Mouse (Mus musculus) mouse embryonic stem cell (cell line): ENCODE data around the gene Fgfr2.

Experiments
- in situ Hi-C, 2 experiments: fragments of 300-500 bp; cut with MboI; formaldehyde crosslinking; loops; 1 replicate in 1 of 2; 3 replicates in 1 of 2; pipeline ENCODE4 v1.14.3; 2019 to 2020; ENCODE audit warnings: low sequenced_read_pairs in 2 of 2, low pct_unique_long_range_greater_than_20kb in 1 of 2, mixed read lengths in 1 of 2; ENCODE audit not compliant: unreplicated experiment in 1 of 2

Fgfr2 gene

DNA sequence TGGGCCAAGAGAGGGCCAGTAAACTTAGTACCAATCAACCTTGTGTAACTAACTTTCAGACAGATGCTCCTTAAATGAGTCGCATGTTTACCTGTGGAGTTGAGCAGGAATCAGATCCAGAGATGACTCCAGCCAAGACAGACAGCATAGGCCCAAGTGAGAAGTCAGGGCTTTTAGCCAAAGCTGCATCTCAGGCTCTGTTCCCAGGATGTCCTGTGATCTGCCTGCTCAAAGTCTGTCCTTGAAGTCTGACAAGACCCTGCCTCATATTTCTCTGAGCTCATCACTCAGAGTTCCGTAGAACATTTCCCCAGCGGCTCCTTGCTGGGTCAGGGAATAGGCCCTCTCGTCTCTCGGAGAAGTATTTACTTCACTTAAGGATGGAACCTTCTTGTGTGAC, 2472.5 kb downstream of the Fgfr2 start:
- in situ Hi-C loops = no loop called here

DNA sequence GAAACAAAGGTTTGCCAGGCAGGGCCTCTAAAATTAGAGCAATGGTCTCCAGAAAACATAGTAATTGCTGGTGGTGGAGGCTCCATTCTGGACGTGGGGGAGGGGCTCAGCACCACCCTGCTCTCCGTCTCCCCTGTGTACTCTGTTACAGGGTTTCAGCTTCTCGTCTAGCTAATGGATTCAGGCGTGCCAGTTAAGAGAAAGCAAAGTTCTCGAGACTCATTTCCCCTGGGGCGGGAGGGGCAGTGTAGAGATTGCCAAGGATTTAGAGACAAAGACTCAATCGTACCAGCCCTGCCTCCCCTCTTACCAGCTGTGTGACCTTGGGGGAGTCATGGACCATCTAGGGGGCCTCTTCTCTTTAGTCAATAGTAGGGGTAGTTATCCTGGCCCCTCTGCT, 2473.9 kb downstream of the Fgfr2 start:
- in situ Hi-C loops = no loop called here

DNA sequence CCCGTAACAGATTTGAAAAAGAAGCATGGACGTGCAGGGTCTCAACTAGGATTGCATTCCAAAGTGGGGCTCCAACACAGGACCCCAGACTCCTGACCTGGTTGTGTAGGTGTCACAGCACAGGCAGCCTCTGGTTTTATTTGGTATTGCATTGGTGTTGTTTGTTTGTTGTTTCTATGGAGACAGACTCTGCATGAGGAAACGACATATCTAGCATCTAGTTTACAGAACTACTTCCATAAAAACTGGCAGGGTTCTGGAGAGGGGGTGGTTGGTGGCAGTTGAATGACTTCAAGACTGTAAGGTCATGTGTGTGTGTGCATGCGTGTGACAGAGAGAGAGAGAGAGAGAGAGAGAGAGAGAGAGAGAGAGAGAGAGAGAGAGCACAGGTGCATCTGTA, 2475.1 kb downstream of the Fgfr2 start:
- in situ Hi-C loops = no loop called here

DNA sequence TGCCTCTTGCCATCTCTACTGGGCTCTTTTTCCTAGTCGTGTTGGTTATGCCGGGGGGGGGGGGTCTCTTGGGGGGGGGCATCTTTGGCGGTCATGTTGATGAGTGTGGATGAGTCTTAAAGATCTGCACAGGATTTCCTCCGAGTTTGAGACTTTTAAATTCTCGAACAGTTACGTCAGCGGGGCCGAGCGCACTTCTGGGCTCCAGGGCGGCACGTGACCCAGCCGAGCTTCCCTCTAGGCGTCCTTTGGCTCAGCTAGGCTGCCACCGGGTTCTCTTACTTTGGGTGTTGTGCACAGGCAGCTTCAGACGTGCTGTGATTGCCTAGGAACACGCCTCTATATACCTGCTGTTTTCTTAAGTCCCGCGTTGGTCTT, 2476.4 kb downstream of the Fgfr2 start:
- in situ Hi-C loops = no loop called here

DNA sequence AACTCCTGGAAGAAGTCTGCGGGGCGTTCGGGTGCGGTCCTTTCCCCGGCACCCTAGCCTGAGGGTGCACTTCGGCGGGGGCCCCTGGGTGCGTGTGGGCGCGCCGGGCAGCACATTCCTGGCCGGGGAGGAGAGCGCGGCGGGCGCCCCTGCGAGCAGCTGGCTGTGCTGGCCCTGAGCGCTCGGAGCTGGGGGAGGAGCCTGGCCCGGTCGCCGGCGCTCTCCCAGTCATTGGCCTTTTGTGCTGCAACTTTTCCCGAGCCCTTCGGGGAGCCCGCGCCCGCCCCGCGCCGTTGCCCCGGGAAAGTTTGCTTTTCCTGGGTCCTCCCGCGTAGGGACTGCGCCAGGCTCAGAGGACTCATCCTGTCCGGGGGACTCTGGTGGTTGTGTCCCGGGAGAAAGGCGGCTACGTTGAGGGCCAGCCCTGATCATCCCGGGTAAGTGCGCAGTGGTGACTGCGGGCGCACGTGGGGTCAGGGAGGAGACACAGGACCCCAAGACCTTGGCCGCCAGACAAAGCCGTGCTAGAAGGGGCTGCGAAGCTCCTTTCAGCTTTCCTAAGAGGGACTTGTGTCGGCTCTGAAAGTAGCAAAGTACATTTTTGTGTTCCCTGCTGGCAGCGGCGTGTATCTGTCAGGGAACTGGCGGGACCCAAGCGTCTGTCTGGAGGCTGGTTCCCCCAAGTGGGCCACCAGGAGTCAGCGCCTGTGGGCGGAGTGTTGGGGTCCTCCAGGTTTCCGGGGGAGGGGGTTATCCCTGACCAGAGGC, 2477.0 kb downstream of the Fgfr2 start:
- in situ Hi-C loops = no loop called here

DNA sequence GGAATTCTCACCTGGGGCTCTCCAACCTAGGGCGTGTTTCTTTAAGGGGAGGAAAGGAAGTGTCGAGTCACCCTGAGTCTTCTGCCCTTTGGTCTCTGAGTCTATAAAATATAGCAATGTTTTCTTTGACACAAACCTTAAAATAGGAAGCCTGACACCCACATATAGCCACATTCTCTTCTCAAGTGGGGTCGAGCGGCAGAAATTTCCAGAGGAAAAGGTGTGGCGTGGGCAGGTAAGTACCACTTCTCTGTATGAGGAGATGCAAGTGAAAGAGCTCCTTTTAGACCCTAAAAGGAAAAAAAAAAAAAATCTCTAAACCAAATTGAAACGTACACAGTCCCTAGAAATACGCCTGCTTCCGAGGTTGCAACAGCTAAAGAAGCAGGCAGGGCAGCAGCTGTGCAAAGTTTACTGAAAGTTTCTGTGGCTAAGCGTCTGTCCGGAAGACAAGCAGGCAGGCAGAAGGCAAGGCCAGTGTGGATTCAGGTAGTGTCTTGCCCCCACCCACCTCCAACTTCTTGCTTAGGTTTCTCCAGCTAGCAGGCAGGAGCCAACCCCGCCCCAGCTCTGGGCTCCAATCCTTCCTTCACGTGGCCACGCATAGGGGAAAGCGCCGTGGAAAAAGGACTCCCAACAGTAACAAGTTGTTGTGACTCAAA, 2477.7 kb downstream of the Fgfr2 start:
- in situ Hi-C loops = no loop called here

DNA sequence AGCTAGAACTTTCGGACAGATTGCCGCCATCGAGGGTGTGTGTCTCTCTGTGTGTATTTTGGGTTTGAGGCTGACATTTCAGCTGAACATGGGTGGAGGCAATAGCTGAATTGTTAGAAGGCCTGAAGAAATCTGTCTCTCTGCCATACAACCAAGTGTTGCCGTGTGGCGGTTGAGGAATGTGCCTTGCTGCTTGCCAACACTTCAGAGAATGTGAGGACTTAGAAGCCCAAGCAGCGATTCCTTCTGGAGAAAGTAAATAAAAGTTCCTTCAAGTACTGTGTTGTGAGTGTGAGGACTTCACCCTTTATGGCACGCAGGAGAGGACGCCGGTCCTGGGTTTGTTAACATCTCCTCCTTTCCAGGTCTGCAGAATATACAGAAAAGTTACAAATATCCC, 2482.5 kb downstream of the Fgfr2 start:
- in situ Hi-C loops = no loop called here

DNA sequence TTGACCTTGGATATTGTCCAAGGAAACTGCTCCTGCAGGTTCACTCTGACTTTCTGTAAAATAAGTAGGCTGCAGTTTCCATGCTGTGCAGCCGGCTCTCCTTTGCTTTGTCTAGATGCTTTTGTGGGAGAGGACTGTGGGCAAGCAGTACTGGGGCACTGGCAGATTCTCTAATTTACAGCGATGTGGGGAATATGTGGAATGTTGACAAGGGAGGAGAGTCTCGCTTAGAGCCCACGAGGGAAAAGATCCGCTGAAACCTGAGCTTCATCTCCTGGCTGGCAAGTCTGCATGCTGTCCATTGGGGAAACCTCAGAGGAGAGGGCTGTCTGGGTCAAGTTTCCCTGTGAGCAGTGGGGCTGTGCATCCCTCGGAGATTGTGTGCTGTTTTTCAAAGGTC, 2485.3 kb downstream of the Fgfr2 start:
- in situ Hi-C loops = no loop called here

DNA sequence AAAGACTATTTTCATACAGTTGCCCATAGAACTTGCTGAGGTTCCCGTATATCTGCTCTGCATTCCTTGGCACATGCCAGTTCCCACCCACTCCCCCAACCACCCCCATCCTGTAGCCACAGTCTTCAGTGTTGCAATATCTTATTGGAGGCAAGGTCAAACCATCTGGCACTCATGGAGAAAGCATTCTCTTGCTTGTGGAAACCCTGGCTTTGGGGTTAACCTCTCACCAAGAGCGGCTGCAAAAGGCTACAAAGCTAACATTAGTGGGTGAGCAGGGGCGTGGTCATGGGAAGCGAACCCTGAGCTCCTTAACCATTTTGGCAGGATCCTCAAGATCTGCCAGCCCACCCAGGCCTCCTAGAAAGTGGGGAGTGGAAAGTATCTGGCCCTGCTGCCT, 2486.2 kb downstream of the Fgfr2 start:
- in situ Hi-C loops = no loop called here

DNA sequence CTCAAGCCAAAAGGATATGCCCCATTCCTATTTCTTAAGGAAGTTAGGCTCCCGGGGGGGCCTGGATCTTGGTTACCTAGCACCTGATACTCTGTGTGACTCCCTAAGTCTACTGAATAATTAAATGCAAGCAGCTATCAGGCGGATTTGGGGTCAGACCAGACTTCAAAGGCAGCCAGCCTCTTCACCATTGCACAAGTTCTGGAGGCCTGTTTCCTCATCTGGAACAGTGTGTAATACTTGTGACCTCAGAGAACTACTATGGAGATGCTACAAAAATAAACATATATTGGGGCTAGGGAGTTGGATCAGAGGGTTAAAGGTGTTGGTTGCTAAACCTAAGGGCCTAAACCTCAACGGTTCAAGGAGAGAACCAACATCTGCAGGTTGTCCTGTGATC, 2486.9 kb downstream of the Fgfr2 start:
- in situ Hi-C loops = no loop called here

DNA sequence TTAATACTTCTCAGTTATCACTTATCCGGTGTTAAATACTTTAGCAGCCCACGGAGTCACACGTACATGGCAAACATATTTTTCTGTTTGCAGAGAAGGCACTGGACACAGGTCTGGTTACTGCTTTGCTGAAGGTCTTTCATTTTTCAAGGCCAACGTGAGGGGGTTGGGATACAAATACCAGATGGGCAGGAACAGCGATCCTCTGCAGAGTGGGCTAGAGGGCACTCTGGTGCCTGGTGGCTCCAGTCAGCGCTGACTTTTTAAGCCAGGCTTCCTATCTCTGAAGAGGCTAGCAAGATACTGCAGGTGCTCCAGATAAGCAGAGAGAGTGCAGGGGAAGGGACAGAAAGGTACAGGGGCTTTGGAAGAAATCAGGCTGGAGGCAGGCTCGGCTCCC, 2487.9 kb downstream of the Fgfr2 start:
- in situ Hi-C loops = no loop called here

DNA sequence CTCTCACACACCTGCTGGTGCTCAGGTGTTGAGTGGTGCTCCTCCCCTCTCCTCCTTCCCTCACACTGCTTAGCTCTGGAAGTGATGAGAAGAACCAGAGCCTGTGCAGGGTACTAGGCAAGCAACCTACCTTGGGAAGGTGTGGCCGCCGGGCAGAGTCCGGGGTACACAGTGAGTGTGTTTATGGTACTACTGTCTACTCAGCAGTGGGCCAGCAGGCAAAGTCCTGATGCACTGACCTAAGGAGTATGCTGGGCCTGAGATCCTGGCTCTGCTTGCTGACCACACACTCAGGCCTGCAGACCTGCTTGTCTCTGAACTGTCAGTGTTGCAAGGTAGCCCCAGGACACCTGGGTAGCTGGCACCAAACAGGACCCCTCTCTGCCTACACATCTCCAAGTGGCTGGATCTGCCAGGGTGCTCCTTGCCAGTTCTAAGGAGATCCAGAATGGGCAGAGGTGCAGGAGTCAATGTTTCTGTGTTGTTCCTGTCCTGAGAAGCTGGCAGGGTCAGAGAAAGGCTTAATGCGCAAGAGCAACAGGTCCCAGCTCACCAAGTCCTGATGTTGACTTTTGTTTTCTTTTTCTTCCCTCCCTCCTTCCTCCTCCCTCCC, 2488.8 kb downstream of the Fgfr2 start:
- in situ Hi-C loops = no loop called here

DNA sequence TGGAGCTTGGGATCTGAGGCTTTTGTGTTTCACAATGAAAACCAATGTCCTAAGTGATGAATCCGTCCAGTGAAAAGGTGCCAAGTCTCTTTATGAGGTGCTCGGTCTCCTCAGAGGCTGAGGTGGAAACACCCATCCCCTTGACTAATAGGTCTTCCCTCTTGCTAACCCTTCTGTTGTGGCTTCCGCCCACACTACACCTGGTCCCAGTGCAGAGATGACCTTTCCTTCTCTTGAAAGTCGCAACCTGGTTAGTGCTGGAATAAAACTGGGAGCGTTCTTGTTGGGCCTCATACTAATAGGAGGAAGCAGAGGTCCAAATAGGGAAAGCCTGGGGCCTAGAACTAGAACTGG, 2490.8 kb downstream of the Fgfr2 start:
- in situ Hi-C loops = no loop called here

DNA sequence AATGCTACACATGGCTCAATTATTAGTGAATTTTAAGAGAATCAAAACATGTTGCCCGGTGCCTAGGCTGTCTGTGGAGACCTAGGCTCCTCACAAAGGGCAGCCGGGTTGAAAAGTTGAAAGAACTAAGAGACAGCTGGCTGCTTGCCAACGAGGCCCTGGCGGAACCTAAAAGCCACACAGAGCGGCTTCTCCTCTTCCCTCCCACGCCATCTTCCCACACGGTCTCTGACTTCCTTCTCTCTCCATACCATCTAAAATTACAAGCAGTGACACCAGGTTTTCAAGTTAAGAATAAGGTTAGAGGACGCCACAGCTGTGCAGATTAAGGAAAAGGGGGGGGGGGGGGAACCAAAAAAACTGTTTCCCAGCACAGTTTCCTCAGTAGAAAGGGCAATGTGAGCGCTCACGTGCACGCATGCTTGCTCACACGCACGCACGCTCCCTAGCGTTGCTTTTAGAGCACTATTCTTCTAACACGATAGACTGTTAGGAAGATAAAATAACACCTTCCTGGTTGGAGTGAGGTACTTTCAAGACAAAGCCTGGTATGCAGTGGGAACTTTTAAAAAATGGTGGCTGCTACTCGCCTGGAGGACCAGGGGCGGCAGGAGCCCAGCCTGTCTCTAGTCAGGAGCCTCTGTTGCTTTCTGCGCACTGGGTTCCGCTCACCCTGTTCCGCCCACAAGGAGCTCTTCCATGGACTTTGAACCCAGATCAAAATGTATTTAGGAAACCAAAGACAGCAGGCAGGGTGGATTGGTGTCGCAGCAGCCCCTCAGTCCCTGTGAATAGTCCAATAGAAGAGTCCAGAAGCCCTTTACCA, 2491.4 kb downstream of the Fgfr2 start:
- in situ Hi-C loops = no loop called here

DNA sequence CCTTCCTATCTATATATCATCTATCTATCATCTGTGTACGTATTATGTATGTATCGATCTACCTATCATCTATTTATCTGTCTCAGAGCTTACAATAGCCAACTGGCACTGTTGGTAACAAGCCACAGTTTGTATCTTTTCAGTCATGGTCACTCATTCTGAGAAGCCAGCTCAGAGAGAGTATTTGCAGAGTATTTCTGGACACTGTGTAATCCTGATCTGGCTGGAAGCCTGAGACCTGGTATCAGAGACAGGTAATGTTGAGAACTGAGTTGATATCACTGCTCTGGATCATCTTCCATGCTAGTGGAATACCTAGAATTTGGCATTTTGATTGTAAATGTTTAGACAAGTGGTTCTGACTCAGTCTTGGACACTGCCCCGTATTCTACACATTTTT, 2492.2 kb downstream of the Fgfr2 start:
- in situ Hi-C loops = no loop called here

DNA sequence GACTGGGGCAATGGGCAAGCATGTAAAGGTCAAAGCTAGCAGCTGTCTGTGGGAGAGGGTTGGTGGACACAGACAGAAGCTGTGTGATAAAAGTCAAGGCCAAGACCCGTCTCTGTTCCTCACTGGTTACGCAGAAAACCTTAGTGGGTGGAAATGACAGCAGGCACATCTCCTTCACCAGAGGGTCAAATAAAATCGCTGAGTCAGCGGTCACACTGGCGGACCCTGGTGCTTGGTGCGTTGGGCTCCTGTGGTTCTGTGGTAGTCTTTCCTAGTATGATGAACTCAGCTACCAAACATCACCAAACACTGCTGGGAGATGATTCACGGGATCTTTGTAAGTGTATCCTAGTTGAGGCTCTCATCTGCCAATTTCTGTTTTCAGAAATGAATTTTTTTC, 2493.2 kb downstream of the Fgfr2 start:
- in situ Hi-C loops = no loop called here

DNA sequence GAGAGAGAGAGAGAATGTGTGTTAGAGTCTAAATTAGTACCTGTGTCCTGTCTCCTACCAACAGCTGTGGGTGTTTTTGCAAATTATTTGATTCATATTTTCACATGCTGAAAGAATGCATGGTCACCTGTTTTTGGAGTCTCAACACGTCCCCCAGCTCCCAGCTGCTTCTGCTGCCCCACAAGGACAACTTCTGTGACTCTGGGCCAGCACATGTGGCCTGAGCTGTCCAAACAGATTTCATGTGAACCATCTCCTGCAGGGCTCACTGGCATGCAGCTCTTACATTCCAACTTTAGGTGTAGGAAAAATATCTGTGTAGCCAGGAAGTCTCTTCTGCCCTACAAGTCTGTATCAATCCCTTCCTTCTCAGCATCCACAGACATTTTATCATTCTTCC, 2494.5 kb downstream of the Fgfr2 start:
- in situ Hi-C loops = no loop called here

DNA sequence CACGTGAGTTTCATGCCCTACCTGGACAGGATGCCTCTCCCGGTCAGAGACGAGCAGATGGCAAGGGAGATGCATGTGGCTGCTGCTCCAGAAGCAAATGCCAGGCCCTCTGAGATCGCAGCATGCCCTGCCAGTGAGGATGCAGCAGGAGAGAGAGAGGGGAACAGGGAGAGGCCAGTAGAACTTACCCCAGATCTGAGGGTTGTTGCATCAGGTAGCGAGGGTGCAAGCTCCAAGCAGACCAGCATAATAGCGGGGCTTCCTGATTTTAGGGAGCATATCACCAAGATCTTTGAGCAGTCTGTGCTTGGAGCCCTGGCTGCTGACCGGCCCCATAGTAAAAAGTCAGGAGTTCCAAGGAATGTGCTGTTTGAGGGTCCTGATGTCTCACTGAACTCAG, 2497.8 kb downstream of the Fgfr2 start:
- in situ Hi-C loops = no loop called here

DNA sequence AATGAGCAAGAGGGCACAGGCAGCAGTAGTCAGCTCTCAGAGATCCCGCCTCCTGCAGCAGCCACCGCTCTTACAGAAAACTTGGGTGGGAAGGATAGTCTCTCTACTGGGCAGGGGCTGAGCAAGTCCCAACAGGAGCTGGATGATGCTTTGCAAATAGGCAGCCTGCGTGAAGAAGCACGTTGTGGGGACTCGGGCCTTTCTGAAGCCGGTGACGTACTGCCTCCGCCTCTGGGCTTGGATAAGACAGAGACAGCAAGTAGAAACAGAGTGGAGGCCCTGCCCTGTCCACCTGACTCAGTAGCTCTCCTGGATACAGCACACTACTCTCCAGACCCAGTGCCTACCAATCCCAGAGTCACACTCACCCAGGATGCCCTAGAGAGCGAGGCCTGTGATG, 2498.9 kb downstream of the Fgfr2 start:
- in situ Hi-C loops = no loop called here
